In genomic region chr10:108405931-108406330, GRCm38 (mm10) we compare ENCODE assay signal across 16 mouse cellular contexts.
DNase-seq lines count a peak whose midpoint lies in the region; ATAC-seq and TF ChIP-seq lines count a peak whose summit lies in the region.
"Had no signal": no experiment of that assay in that cellular context is flagged by ENCODE, and none has a peak within 500 bp of the region (broad histone marks: within the 10 kb centered on the region; RNA-seq: fewer than 3 reads in every experiment).

No protein-coding gene starts in this region.

- H3K4me2 ChIP-seq in kidney, embryonic 14.5 days (replicated peaks; ENCODE audit: low read depth, low read length) = no peak overlapping the region
- H3K4me2 ChIP-seq in lung, postnatal 0 days (replicated peaks; ENCODE audit: low read depth, low read length) = no peak overlapping the region
- H3K4me2 ChIP-seq in stomach, postnatal 0 days (replicated peaks; ENCODE audit: low read depth) = no peak overlapping the region
- H3K4me2 ChIP-seq: hindbrain, embryonic 13.5 days; limb, embryonic 12.5 days had no signal

- peak overlapping the region; percentile 79 for H3K27ac ChIP-seq in kidney, embryonic 14.5 days (ENCODE audit: low read depth, low read length)
- peak overlapping the region; percentile 76 for H3K27ac ChIP-seq in lung, postnatal 0 days (ENCODE audit: low read length)
- H3K27ac ChIP-seq in stomach, postnatal 0 days (replicated peaks) = peak overlapping the region; percentile 41
- H3K27ac ChIP-seq: hindbrain, embryonic 13.5 days; limb, embryonic 12.5 days; midbrain, embryonic 10.5 days had no signal

- 28% methylated on average over 7 of the region's 7 CpGs for WGBS in kidney, embryonic 14.5 days
- WGBS in lung, postnatal 0 days = 29% methylated on average over 7 of the region's 7 CpGs
- 29% methylated on average over 7 of the region's 7 CpGs for WGBS in stomach, postnatal 0 days

- H3K4me3 ChIP-seq in kidney, embryonic 14.5 days (ENCODE audit: low read length) = no peak overlapping the region
- no peak overlapping the region for H3K4me3 ChIP-seq in lung, postnatal 0 days (ENCODE audit: low read depth, low read length)
- H3K4me3 ChIP-seq in stomach, postnatal 0 days (ENCODE audit: low read depth, low read length) = no peak overlapping the region
- H3K4me3 ChIP-seq: hindbrain, embryonic 13.5 days; limb, embryonic 12.5 days; midbrain, embryonic 10.5 days had no signal

- no peak for TF ChIP-seq CTCF in lung, postnatal 0 days (IDR thresholded peaks at IDR 0.05)
- TF ChIP-seq CTCF in stomach, postnatal 0 days (IDR thresholded peaks at IDR 0.05; ENCODE audit: low read depth) = no peak

- H3K9ac ChIP-seq in kidney, embryonic 14.5 days (ENCODE audit: low read depth, low read length) = no peak overlapping the region
- H3K9ac ChIP-seq in lung, postnatal 0 days (replicated peaks; ENCODE audit: low read depth) = no peak overlapping the region
- H3K9ac ChIP-seq in stomach, postnatal 0 days (ENCODE audit: low read length) = no peak overlapping the region
- H3K9ac ChIP-seq: hindbrain, embryonic 13.5 days; limb, embryonic 12.5 days had no signal

- H3K27me3 ChIP-seq in kidney, embryonic 14.5 days (ENCODE audit: control insufficient read depth, insufficient read depth, low read length) = no peaks in the 10 kb centered on the region
- H3K27me3 ChIP-seq in lung, postnatal 0 days (replicated peaks; ENCODE audit: insufficient read depth, low read length) = no peaks in the 10 kb centered on the region
- H3K27me3 ChIP-seq in stomach, postnatal 0 days (ENCODE audit: control insufficient read depth, insufficient read depth, low read length) = no peaks in the 10 kb centered on the region
- H3K27me3 ChIP-seq: hindbrain, embryonic 13.5 days; limb, embryonic 12.5 days had no signal

- peak; percentile 61 for DNase-seq in heart, adult 11 months
- DNase-seq in heart, postnatal 10 days = no peak
- no peak for DNase-seq in kidney, adult 9 months
- peak; percentile 3 for DNase-seq in lung, postnatal 0 days (ENCODE audit: low spot score)
- DNase-seq in lung, postnatal 4 days = no peak
- DNase-seq in stomach, postnatal 0 days (ENCODE audit: low spot score) = no peak
- no peak for DNase-seq in gastrocnemius, postnatal 14 days
- DNase-seq: cerebellum, postnatal 10 days; embryo, embryonic 11 days; gastrocnemius, postnatal 10 days; lung, postnatal 14 days; right cerebral cortex, postnatal 4 days had no signal

- H3K9me3 ChIP-seq in kidney, embryonic 14.5 days (ENCODE audit: control insufficient read depth, low read length) = no peaks in the 10 kb centered on the region
- H3K9me3 ChIP-seq in lung, postnatal 0 days (ENCODE audit: low read length) = no peaks in the 10 kb centered on the region
- H3K9me3 ChIP-seq in stomach, postnatal 0 days (ENCODE audit: control insufficient read depth, low read length) = no peaks in the 10 kb centered on the region
- H3K9me3 ChIP-seq: hindbrain, embryonic 13.5 days; limb, embryonic 12.5 days; midbrain, embryonic 10.5 days had no signal

- peaks cover 3% of the 10 kb centered on the region; the same call in 1 of the 2 replicates for H3K36me3 ChIP-seq in kidney, embryonic 14.5 days (ENCODE audit: control insufficient read depth, insufficient read depth, low read length)
- H3K36me3 ChIP-seq in lung, postnatal 0 days (ENCODE audit: insufficient read depth, low read length) = no peaks in the 10 kb centered on the region
- no peaks in the 10 kb centered on the region for H3K36me3 ChIP-seq in stomach, postnatal 0 days (ENCODE audit: control insufficient read depth, insufficient read depth, low read length)
- H3K36me3 ChIP-seq: hindbrain, embryonic 13.5 days; limb, embryonic 12.5 days had no signal

- no peak for TF ChIP-seq EP300 in lung, postnatal 0 days (IDR thresholded peaks at IDR 0.05)
- no peak for TF ChIP-seq EP300 in stomach, postnatal 0 days (optimal IDR thresholded peaks at IDR 0.05)

- ATAC-seq in kidney, embryonic 14.5 days (ENCODE audit: low FRiP score, low TSS enrichment) = no peak
- ATAC-seq in lung, postnatal 0 days = no peak
- no peak for ATAC-seq in stomach, postnatal 0 days (ENCODE audit: low FRiP score, low TSS enrichment)

- intact Hi-C loops in heart, postnatal 10 days (cut with DNase I) = no loop called here
- intact Hi-C loops in gastrocnemius, postnatal 14 days (cut with DNase I; ENCODE audit: low total_unique reads) = no loop called here

- peaks cover 25% of the 10 kb centered on the region for H3K4me1 ChIP-seq in kidney, embryonic 14.5 days (ENCODE audit: control insufficient read depth, insufficient read depth, low read length)
- H3K4me1 ChIP-seq in lung, postnatal 0 days (ENCODE audit: insufficient read depth, low read depth, low read length) = 0 out of 2 replicates have a peak, but pooled peaks cover 13% of the 10 kb centered on the region
- no peaks in the 10 kb centered on the region for H3K4me1 ChIP-seq in stomach, postnatal 0 days (replicated peaks; ENCODE audit: control insufficient read depth, insufficient read depth)

Comparison
In these comparisons a context has a peak if more than half of its experiments do, and no peak if none do; other contexts are left out.
1. DNase-seq: peak in heart, adult 11 months (single experiment) and lung, postnatal 0 days (single experiment); none in heart, postnatal 10 days (0 of 2), kidney, adult 9 months (single experiment), lung, postnatal 4 days (0 of 2), stomach, postnatal 0 days (single experiment) and gastrocnemius, postnatal 14 days (single experiment).
2. Peak in every context shown above with its lines, with median percentiles within 50 percentile points of each other: H3K27ac ChIP-seq.